Mouse (Mus musculus) liver, embryonic 15.5 days (tissue): ENCODE data around the gene Tex12. TPM values are rescaled to one million over a fixed set of nuclear protein-coding genes. Genes with fewer than 3 reads are reported as not detected.

Experiments used
- ATAC-seq: fragments of 200-750 bp; cut with Nextera tagmentation; 2 replicates; pipeline ENCODE4 v1.8.0; 2017; ENCODE audit warnings: moderate number of reproducible peaks, mild to moderate bottlenecking, moderate library complexity; ENCODE audit not compliant: insufficient read depth
- H3K27ac ChIP-seq: fragments of 300-500 bp; sonication (generic); replicated peaks from 2 replicates; pipeline ENCODE4 v1.5.1; 2015; ENCODE audit warnings: mild to moderate bottlenecking, inconsistent platforms
- H3K27me3 ChIP-seq: fragments of 300-500 bp; sonication (generic); 2 replicates; pipeline ENCODE4 v1.6.1; 2015; ENCODE audit warnings: mild to moderate bottlenecking, inconsistent platforms
- H3K36me3 ChIP-seq: fragments of 300-500 bp; sonication (generic); replicated peaks from 2 replicates; pipeline ENCODE4 v1.6.1; 2015; ENCODE audit warnings: moderate library complexity, mild to moderate bottlenecking, inconsistent platforms
- H3K4me1 ChIP-seq: fragments of 300-500 bp; sonication (generic); replicated peaks from 2 replicates; pipeline ENCODE4 v1.6.1; 2015; ENCODE audit warnings: inconsistent platforms
- H3K4me2 ChIP-seq: fragments of 300-500 bp; sonication (generic); 2 replicates; pipeline ENCODE4 v1.6.1; 2015; ENCODE audit warnings: moderate library complexity, mild to moderate bottlenecking, inconsistent platforms
- H3K4me3 ChIP-seq: fragments of 300-500 bp; sonication (generic); replicated peaks from 2 replicates; pipeline ENCODE4 v1.5.1; 2015; ENCODE audit warnings: mild to moderate bottlenecking, inconsistent platforms
- H3K9ac ChIP-seq: fragments of 300-500 bp; sonication (generic); 2 replicates; pipeline ENCODE4 v1.6.1; 2015; ENCODE audit warnings: moderate library complexity, mild to moderate bottlenecking, inconsistent platforms
- H3K9me3 ChIP-seq: fragments of 300-500 bp; sonication (generic); replicated peaks from 2 replicates; pipeline ENCODE4 v1.6.1; 2016; ENCODE audit warnings: inconsistent platforms
- WGBS: fragments of 180-500 bp; shearing (Covaris S2); methylation state at CpG from one replicate; pipeline ENCODE4 v1.1.7; 2015; ENCODE audit warnings: mixed read lengths; ENCODE audit not compliant: insufficient replicate concordance; 5-methylcytosine and 5-hydroxymethylcytosine counted together
- polyA plus RNA-seq: library from polyadenylated mRNA; unstranded; fragments of >200 nt; fragmentation: Nextera tagmentation; extraction: Ambion mirVana; gene quantifications from 2 replicates; pipeline ENCODE4 v1.2.1, GENCODE M21; 2015

Gene Tex12
- polyA plus RNA-seq, 1 experiment from 2014 or later: not detected

- no peaks in the 10 kb centered on the region for H3K27me3 ChIP-seq
- no peak within 1 kb of the TSS for H3K9ac ChIP-seq
- H3K4me3 ChIP-seq: 0 out of 2 replicates have a peak within 1 kb of the TSS, but pooled peaks have one; percentile 0
- H3K4me1 ChIP-seq: no peaks in the 10 kb centered on the region
- no peak within 1 kb of the TSS for H3K27ac ChIP-seq
- 29% methylated on average over 12 of the region's 12 CpGs for WGBS
- no peaks in the 10 kb centered on the region for H3K36me3 ChIP-seq
- ATAC-seq: no peak
- H3K9me3 ChIP-seq: no peaks in the 10 kb centered on the region
- H3K4me2 ChIP-seq: peak within 1 kb of the TSS; percentile 23
These were observed 6.7 kb downstream of the Tex12 start, which contains the start of gene Il18 for GRCm38 (mm10) chr9:50554241-50555093. TSS of gene Il18 (plus strand) at chr9:50554827.

- Histone ChIP-seq H3K9ac (no peak overlapping the region), H3K4me2 (no peak overlapping the region), H3K4me1 (no peaks in the 10 kb centered on the region), H3K27ac (no peak overlapping the region), H3K9me3 (no peaks in the 10 kb centered on the region), H3K4me3 (no peak overlapping the region), H3K36me3 (no peaks in the 10 kb centered on the region), H3K27me3 (no peaks in the 10 kb centered on the region)
- WGBS: 29% methylated on average over 2 of the region's 2 CpGs
- no peak for ATAC-seq
These were observed 7.6 kb downstream of the Tex12 start for GRCm38 (mm10) chr9:50553547-50553946.

GRCm38 (mm10) chr9:50552206-50552605 lies 8.9 kb downstream of the Tex12 start:
- no peak for ATAC-seq
- no peaks in the 10 kb centered on the region for H3K9me3 ChIP-seq
- H3K4me3 ChIP-seq: no peak overlapping the region
- no peaks in the 10 kb centered on the region for H3K36me3 ChIP-seq
- no peak overlapping the region for H3K9ac ChIP-seq
- H3K4me1 ChIP-seq: no peaks in the 10 kb centered on the region
- no peaks in the 10 kb centered on the region for H3K27me3 ChIP-seq
- H3K4me2 ChIP-seq: no peak overlapping the region
- WGBS: 38% methylated on average over 5 of the region's 5 CpGs
- no peak overlapping the region for H3K27ac ChIP-seq

- H3K4me2 ChIP-seq: no peak overlapping the region
- no peak for ATAC-seq
- no peak overlapping the region for H3K27ac ChIP-seq
- no peaks in the 10 kb centered on the region for H3K9me3 ChIP-seq
- no peak overlapping the region for H3K9ac ChIP-seq
- H3K4me3 ChIP-seq: no peak overlapping the region
- WGBS: 66% methylated on average over 4 of the region's 4 CpGs
- no peaks in the 10 kb centered on the region for H3K4me1 ChIP-seq
- no peaks in the 10 kb centered on the region for H3K36me3 ChIP-seq
- no peaks in the 10 kb centered on the region for H3K27me3 ChIP-seq
These were observed 12.2 kb downstream of the Tex12 start for GRCm38 (mm10) chr9:50548936-50549335.

DNA sequence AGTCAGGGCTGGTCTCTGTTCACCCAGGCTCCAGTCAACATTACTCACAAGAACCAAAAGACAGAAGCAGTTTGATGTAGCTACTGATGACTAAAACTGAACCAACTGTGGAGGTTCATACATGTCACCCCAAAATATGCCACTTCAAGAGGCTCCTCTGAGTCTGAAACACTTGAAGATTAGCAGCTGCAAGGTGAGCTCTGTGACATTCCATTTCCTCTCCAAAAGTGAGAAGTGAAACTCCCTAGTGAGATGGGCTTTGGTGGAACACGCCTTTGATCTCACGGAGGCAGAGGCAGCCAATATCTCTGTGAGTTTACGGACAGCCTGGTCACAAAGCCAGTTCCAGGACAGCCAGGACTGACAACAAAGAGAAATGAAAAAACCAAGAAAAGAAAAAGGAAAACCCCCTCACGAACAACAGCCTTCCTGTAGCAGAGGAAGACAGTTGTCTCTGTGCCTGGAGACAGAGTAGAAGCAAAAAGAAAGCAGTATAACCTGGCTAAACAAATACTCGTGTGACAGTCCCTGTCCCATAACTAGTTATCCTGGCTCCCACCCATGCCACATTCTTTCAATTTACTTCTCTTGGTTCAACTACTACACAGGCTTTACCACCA lies 13.2 kb downstream of the Tex12 start:
- Histone ChIP-seq H3K27ac (no peak overlapping the region), H3K36me3 (no peaks in the 10 kb centered on the region), H3K4me3 (no peak overlapping the region), H3K4me2 (no peak overlapping the region), H3K9me3 (no peaks in the 10 kb centered on the region), H3K27me3 (no peaks in the 10 kb centered on the region), H3K9ac (no peak overlapping the region), H3K4me1 (no peaks in the 10 kb centered on the region)
- WGBS: 21% methylated on average over 5 of the region's 5 CpGs
- ATAC-seq: no peak

GRCm38 (mm10) chr9:50542401-50542800 lies 18.7 kb downstream of the Tex12 start:
- no peak overlapping the region for H3K9ac ChIP-seq
- no peak overlapping the region for H3K27ac ChIP-seq
- no peaks in the 10 kb centered on the region for H3K9me3 ChIP-seq
- no peaks in the 10 kb centered on the region for H3K36me3 ChIP-seq
- no peak overlapping the region for H3K4me2 ChIP-seq
- no peak overlapping the region for H3K4me3 ChIP-seq
- no peaks in the 10 kb centered on the region for H3K27me3 ChIP-seq
- H3K4me1 ChIP-seq: no peaks in the 10 kb centered on the region; the same call in 1 of the 2 replicates
- 60% methylated on average over 9 of the region's 9 CpGs for WGBS
- no peak for ATAC-seq

- Histone ChIP-seq H3K4me1 (no peaks in the 10 kb centered on the region; the same call in 1 of the 2 replicates), H3K9me3 (no peaks in the 10 kb centered on the region), H3K4me3 (no peak overlapping the region), H3K27me3 (no peaks in the 10 kb centered on the region), H3K4me2 (no peak overlapping the region), H3K9ac (no peak overlapping the region), H3K36me3 (no peaks in the 10 kb centered on the region), H3K27ac (no peak overlapping the region)
- WGBS: 30% methylated on average over 7 of the region's 7 CpGs
- ATAC-seq: no peak
These were observed 21.0 kb downstream of the Tex12 start for GRCm38 (mm10) chr9:50540170-50540569.

DNA sequence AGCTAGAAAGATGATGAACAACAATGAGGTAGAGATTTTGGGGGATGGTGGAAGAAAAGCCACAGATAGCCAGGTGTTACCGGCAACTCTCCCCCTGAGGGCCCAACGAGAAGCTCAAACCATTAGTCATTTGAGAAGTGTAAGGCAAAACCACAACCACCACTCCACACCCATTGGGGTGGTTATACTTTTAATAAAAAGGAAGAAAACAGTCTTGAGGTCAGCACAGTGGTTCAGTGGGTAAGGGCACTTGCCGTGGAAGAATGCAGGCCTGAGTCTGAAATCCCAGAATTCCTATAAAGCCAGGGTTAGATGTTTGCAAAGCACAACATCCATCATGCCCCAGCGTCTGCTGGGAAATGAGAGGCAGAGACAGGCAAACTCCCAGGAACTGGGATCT lies 23.8 kb downstream of the Tex12 start:
- Histone ChIP-seq H3K27me3 (no peaks in the 10 kb centered on the region), H3K4me2 (no peak overlapping the region), H3K4me1 (peaks cover 9% of the 10 kb centered on the region), H3K4me3 (no peak overlapping the region), H3K27ac (no peak overlapping the region), H3K9me3 (no peaks in the 10 kb centered on the region), H3K36me3 (no peaks in the 10 kb centered on the region), H3K9ac (no peak overlapping the region)
- ATAC-seq: no peak
- 25% methylated on average over 4 of the region's 4 CpGs for WGBS

DNA sequence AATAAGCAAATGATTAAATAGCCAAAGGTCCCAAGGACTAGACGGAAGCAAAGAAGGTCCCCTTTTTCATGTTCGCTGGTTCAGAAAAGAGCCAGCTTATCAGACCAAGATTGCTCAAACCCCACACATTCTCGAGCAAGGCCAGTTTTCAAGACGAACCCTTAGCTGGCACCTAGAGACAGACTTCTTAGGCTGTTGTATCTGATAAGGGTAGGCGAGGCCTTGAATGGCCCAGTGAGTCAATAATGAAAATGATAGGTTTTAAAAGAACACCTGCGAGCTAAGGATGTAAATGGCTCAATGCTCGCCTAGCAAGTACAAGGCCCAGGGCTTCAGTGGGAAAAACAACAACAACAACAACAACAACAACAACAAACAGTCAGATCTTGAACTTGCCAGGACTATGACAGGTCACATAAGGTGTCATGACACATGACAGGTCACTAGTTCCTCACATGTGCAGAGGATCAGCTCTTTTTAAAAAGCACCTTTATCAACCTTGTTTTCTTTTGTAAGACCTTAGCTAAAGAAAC lies 24.5 kb downstream of the Tex12 start:
- peaks cover 9% of the 10 kb centered on the region for H3K4me1 ChIP-seq
- no peak overlapping the region for H3K27ac ChIP-seq
- no peaks in the 10 kb centered on the region for H3K36me3 ChIP-seq
- no peak overlapping the region for H3K9ac ChIP-seq
- H3K4me2 ChIP-seq: no peak overlapping the region
- no peak for ATAC-seq
- no peak overlapping the region for H3K4me3 ChIP-seq
- 42% methylated on average over 7 of the region's 7 CpGs for WGBS
- no peaks in the 10 kb centered on the region for H3K27me3 ChIP-seq
- H3K9me3 ChIP-seq: no peaks in the 10 kb centered on the region

GRCm38 (mm10) chr9:50535930-50536329 lies 25.2 kb downstream of the Tex12 start:
- Histone ChIP-seq H3K9me3 (no peaks in the 10 kb centered on the region), H3K27ac (no peak overlapping the region), H3K36me3 (no peaks in the 10 kb centered on the region), H3K9ac (no peak overlapping the region), H3K4me1 (peaks cover 9% of the 10 kb centered on the region), H3K4me2 (no peak overlapping the region), H3K4me3 (no peak overlapping the region), H3K27me3 (no peaks in the 10 kb centered on the region)
- 58% methylated on average over 5 of the region's 5 CpGs for WGBS
- no peak for ATAC-seq

GRCm38 (mm10) chr9:50533791-50534190 lies 27.3 kb downstream of the Tex12 start:
- Histone ChIP-seq H3K27ac (peak overlapping the region; percentile 0; the same call in 1 of the 2 replicates), H3K4me3 (no peak overlapping the region), H3K4me1 (peaks cover 9% of the 10 kb centered on the region), H3K4me2 (peak overlapping the region; percentile 37), H3K9me3 (no peaks in the 10 kb centered on the region), H3K9ac (no peak overlapping the region), H3K27me3 (no peaks in the 10 kb centered on the region), H3K36me3 (no peaks in the 10 kb centered on the region)
- ATAC-seq: no peak
- 60% methylated on average over 3 of the region's 3 CpGs for WGBS
